Mouse (Mus musculus) kidney, postnatal 14 days (tissue): ENCODE measurements around the gene Bhlhe41.
A peak's percentile ranks its signal among the peaks of the same experiment; 100 is the strongest.

Experiments used
- DNase-seq: peaks from one replicate; pipeline ENCODE4 v3.0.0; 2022; ENCODE audit warnings: mixed read lengths

The Bhlhe41 gene

DNA sequence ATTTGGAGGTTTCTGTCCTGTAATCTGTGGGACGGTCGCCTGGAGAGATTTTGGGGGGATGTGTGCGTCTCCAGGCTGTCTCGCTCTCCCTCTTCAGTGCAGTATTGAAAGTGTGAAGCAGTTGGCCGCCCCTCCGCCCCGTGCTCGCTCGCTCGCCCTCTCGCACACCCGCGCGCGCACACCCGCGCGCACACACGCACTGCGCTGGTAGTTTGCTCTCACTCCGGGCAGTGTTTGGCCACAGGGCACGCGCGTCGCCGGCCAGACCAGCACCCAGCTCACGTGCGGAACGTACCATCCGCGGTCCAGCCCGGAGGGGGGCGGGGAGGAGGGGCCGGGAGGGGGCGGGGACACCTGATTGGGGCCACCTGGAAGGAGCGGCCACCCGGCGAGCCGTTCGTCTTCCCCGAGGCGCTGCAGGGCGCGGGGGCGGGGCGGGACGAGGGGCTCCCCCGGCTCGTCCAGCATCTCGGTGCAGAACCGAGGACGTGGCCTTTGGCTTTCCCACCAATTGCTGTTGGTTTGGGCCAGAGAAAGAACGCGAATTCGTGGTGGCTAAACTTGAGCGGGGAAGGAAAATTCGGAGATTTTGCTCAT is at the start of gene Bhlhe41:
Gene Bhlhe41 (minus strand): TSS at position 270 of the 597 bp plus-strand sequence.
- DNase-seq = peak; percentile 70

DNA sequence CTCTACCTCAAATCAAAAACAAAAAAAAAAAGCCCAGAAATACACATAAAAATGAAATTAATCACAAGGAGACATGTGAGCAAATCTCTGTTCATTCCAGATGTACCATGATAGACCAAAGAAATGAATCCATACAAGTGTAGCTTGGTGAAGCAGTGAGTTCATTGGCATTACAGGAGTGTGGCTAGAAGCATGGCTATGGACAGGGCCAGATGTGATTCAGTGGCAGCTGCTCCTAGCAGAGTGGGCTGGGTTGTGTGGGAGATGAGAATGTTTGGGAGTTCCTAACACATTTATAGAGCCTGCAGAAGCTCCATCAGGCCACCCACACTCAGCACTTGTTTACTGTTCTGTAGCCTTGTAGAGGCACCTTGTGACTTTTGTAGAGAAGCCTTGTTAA is 46.9 kb upstream of the Bhlhe41 start:
- no peak for DNase-seq

DNA sequence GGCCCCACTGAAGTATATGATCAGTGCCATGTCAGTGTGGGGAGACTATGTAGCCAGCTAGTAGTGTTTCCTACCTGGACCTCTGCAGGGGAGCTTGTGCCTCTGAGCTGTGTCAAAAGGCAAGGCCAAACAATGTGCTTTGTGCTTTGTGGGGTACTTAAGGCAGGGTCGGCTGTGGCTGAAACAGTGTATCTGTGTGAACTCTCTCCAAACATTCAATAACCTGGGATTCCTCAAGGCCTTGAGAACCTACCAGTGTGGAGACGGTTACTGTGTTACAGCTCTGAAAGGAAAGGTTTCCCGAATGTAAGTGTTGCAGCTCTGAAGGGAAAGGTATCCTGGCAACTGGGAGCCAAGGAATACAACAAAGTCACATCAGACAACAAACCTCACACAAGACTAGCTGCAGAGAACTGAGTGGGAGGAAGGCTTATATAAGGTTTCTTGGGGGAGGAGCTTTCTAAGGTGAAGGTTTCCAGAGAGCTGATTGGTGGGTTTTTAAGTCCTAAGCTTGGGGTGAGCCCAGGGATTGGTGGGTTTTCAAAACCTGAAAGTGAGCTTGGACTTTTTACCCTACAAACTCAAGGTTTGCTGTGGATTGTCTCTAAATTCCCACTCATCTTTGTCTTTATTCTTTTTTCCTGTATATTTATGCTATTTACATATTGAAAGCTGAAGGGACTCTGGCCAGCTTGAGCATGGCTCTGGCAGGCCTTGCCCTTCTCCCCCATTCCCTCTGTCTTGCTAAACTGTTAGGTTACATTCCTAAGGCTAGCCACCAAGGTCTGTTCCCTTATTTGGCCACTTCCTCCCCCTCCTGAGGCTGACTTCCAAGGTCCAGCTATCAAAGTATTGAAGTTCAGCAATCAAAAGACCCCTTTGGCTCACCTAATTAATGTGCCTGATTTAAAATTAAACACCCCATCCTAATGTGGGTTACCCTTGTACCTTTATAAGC is 45.4 kb upstream of the Bhlhe41 start:
- no peak for DNase-seq

GRCm38 (mm10) chr6:145909943-145910342 is 44.6 kb upstream of the Bhlhe41 start:
- no peak for DNase-seq

DNA sequence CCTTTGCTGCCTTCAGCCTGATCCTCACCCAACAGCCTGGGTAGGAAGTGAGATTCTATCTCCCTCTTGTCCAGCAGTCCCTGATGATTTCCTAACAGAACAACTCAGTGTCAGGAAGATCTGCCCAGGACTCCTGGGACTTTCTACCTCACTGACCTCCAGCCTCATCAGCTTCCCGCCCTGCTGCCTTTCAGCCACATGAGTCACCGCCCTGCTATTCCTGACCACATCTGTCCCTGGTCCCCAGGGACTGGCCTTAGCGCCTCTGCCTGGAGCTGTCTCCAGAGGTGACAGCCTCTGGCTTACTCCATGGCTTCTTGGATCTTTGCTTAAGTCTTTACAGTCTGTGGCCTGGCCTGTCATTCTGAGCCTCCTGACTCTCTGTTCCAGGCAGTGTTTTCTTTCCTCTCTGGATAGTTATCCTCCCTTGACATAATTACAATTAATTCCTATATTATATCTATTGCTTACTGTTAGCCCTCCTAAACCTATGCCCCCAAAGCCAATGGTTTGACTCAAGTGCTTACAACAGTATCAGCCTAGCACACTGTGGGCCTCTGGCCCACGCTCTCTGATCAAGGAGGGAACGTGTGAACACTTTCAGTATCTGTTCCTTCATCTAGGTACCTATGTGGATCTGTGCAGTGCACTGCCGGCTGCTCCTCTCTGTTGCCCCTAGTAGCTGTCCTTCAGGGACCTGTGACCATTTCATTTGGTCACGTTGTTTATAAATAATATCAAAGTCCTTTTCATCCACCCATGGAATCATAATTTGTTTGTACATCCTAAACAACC is 40.9 kb upstream of the Bhlhe41 start:
- peak; percentile 15 for DNase-seq

DNA sequence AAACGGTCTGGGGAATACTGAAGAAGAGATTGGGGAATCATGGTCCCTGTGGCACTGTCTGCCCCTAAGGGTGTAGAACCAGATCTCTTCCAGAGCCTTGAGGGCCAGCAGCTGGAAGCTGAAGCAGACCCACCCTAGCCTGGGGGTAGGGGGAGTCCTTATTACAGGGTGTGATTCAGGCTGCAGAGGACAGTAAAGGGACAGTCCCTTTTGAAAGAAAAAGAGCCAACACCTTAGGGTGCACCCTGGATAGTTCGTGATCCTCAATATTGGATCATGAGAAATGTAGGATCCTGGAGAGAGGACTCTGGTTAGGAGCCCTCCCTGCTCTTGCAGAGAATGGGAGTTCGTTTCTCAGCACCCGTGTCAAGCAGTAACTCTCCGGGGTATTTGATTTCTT is 39.3 kb upstream of the Bhlhe41 start:
- DNase-seq = no peak

DNA sequence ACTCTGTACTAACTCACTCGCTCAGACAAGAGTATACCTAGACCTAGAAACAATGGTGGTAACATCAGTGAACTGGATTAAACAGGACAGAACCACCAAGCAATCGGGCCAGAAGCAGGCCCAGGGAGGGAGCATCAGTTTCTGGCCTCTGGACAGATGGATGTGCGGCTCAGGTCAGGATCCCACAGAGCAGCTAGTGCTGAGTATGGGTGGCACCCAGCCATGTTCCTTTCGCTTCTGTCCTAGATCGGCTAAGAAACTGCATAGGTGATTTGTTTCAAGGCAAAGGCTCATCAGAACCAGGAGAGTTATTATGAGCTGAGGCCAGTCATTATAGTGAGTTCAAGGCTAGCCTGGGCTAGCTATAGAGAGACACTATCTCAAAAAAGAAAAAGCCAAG is 38.8 kb upstream of the Bhlhe41 start:
- DNase-seq = no peak

- DNase-seq = no peak
Observed at GRCm38 (mm10) chr6:145894669-145895342, 29.4 kb upstream of the Bhlhe41 start.

GRCm38 (mm10) chr6:145893366-145894021 is 28.1 kb upstream of the Bhlhe41 start:
- no peak for DNase-seq

DNA sequence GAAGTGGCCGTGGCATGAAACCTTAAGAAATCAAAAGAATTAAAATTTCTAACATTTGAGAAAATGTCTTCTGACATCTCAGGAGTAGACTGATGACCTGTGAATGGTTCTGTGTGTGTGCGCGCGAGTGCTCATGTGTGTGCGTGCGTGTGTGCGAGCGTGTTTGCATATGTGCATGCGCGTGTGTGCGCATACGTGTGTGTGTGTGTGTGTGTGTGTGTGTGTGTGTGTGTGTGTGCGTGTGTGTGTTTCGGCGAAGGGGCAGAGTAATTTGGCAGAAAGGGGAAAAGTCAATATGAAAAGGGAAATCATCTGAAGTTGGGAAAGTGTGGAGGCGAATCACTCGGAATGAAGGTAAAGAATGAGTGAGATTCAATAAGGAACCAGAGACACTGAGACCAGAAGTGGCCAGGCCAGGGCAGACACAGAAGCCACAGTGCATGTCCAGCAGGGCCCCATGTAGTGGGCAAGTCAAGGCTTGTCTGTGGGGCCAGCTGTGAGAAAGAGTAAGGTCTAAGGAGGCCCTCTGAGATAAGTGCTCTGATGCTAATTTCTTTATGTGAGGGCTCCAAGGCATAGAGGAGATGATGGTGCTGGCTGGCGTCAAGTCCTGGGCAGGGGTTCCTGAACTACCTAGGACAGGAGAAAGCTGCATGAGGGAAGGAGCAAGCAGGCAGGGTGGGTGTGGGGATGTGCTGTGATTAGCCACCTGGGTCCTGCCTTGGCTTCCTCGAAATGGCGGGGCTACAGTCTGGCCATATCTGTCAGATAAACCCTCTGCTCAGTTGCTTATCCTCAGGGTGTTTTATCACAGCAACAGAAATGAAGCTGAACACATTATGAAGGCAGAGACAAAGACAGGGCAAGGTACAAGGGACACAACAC is 27.3 kb upstream of the Bhlhe41 start:
- no peak for DNase-seq

DNA sequence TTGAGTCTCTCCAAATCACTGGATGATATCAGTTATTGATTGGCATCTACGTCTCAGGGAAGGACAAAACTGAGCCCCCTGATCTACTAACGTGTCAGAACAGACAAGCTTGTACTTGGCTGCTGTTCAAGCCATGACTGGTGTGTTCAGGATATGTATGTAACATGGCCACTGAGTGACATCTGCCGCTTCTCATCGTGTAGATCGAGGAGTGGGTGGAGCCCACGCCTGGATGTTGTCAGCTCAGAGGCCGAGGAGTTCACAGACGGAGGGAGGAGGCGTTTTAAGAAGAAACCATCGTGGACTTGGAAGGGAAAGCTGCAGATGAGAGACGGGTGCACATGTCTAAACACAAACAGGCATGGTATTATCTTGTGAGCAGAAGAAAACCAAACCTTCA is 26.6 kb upstream of the Bhlhe41 start:
- no peak for DNase-seq

- DNase-seq = no peak
Observed at GRCm38 (mm10) chr6:145887719-145888118, 22.4 kb upstream of the Bhlhe41 start.

DNA sequence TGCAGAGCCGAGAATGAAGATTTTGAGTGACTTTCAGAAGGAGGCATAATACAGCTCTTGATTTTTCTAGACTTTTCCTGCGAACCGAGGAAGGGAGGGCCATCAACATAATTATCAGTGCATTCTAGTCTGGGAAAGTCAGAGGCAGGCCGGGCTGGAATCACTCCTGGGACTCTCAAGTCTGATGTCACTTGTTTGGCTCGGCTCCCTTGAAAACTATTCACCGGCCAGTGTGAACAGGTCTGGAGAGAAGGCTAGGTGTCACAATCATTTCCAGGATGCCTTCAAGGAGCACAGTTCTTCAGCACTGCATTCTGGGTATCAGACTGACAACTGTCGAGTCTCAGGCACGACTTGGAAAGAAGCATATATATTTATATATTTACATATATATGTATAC is 20.9 kb upstream of the Bhlhe41 start:
- no peak for DNase-seq

DNA sequence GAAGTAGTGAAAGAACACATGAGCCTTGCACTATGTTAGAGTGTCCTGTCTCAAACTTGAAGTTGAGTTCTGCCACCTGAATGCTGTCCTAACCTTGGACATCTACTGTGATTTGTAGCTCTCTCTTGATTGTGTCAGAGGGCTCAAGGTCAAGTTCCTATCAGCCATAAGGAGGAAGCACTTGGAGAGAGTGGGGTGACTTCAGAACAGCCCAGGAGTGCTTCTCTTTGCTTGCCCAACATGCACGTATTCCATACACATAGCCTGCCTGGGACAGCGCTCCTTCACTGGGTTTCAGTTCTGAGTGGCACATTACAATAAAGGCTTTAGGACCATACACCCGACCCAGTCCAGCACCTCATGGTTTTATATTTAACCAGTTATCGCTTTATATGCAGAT is 19.7 kb upstream of the Bhlhe41 start:
- DNase-seq = no peak

- no peak for DNase-seq
Observed at GRCm38 (mm10) chr6:145883668-145884067, 18.3 kb upstream of the Bhlhe41 start.

- DNase-seq = no peak
Observed at GRCm38 (mm10) chr6:145883010-145883409, 17.7 kb upstream of the Bhlhe41 start.

- DNase-seq = no peak
Observed at GRCm38 (mm10) chr6:145880609-145881008, 15.3 kb upstream of the Bhlhe41 start.

GRCm38 (mm10) chr6:145876986-145877735 is 11.8 kb upstream of the Bhlhe41 start:
- DNase-seq = no peak

DNA sequence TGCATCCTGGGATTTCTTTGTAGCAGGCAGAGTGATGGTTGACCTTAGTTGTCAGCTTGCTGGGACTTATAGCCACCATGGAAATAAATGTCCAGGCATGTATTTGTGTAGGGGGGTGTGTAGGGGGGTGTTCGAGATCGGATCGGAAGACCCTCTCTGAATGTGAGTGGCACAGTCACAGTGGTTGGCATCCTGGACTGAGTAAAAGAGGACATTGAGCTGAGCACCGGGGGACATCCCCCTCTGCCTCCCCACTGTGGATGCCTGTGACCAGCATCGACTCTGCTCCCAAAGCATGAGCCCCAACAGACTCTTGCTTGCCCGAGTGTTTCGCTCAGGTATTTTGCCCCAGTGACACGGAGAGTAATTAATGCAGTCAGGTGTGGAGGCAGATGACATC is 8.0 kb upstream of the Bhlhe41 start:
- DNase-seq = no peak

DNA sequence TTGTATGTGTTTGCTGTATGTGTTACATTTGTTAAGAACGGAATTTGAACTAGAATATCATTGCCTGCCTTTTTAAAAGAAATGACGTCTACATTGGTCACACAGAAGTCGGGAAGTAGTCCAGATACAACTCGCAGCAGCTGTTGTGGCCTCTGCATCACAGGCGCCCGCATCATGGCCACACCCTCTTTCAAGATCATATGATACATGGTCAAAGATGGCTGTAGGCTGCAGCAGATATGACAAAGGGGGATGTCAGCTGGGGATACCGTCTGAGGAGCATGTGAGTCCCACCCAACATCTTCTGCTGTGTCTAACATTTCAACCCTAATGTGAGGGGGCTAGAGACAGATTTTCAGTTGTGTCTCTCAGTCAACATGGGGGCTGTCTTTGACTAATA is 6.7 kb upstream of the Bhlhe41 start:
- no peak for DNase-seq
